Mouse (Mus musculus) thymus, adult 2 months (tissue): ENCODE measurements around the gene Lrp1. TPM values are rescaled to one million over a fixed set of nuclear protein-coding genes. Genes with fewer than 3 reads are reported as not detected.

Source experiments
- DNase-seq: peaks from one replicate; pipeline ENCODE4 v3.0.0; 2021
- H3K27ac ChIP-seq: fragments of 200-500 bp; 2 replicates; pipeline ENCODE4 v1.5.1; 2012; ENCODE audit warnings: low read length, control low read depth; ENCODE audit not compliant: control insufficient read depth, insufficient read depth
- H3K27me3 ChIP-seq: fragments of 200-500 bp; 2 replicates; pipeline ENCODE4 v1.6.1; 2012; ENCODE audit warnings: mild to moderate bottlenecking, low read length, moderate library complexity, mixed read lengths; ENCODE audit not compliant: control insufficient read depth, insufficient read depth
- H3K36me3 ChIP-seq: fragments of 200-500 bp; 2 replicates; pipeline ENCODE4 v1.6.1; 2012; ENCODE audit warnings: mild to moderate bottlenecking, low read length, moderate library complexity; ENCODE audit not compliant: control insufficient read depth, insufficient read depth
- H3K4me1 ChIP-seq: fragments of 200-500 bp; replicated peaks from 2 replicates; pipeline ENCODE4 v1.6.1; 2012; ENCODE audit warnings: low read length; ENCODE audit not compliant: control insufficient read depth, insufficient read depth
- H3K4me3 ChIP-seq: fragments of 200-500 bp; 2 replicates; pipeline ENCODE4 v1.5.1; 2012; ENCODE audit warnings: mild to moderate bottlenecking, low read length, control low read depth, moderate library complexity; ENCODE audit not compliant: control insufficient read depth, insufficient read depth
- CTCF ChIP-seq: fragments of 200-500 bp; IDR thresholded peaks from 2 replicates; pipeline ENCODE4 v1.5.1; 2012; ENCODE audit warnings: mild to moderate bottlenecking, control low read depth, low read length, moderate library complexity, borderline replicate concordance; ENCODE audit not compliant: control insufficient read depth, poor library complexity, insufficient read depth; ENCODE audit errors: extremely low read depth
- POLR2A ChIP-seq: fragments of 200-500 bp; IDR thresholded peaks from 2 replicates; pipeline ENCODE4 v1.6.1; 2012; ENCODE audit warnings: mild to moderate bottlenecking, low read length, control low read depth, moderate library complexity; ENCODE audit not compliant: control insufficient read depth, poor library complexity, insufficient read depth; ENCODE audit errors: extremely low read depth
- WGBS: fragments of 180-500 bp; shearing (Covaris S2); methylation state at CpG from one replicate; pipeline ENCODE4 v1.1.7; 2018; 5-methylcytosine and 5-hydroxymethylcytosine counted together
- polyA plus RNA-seq: library from polyadenylated mRNA; depleted of rRNA; stranded (reverse); fragments of >200 nt; gene quantifications from 2 replicates; pipeline ENCODE4 v1.2.3, GENCODE M21; 2012

Lrp1 gene
- polyA plus RNA-seq, 1 experiment: 35.3 TPM

- Histone ChIP-seq H3K27ac (no peak overlapping the region), H3K36me3 (no peaks in the 10 kb centered on the region), H3K4me3 (no peak overlapping the region), H3K27me3 (peaks cover 1% of the 10 kb centered on the region; the same call in 1 of the 2 replicates), H3K4me1 (peaks cover 13% of the 10 kb centered on the region)
- WGBS: 96% methylated on average over 37 of the region's 37 CpGs
- DNase-seq: no peak
- TF ChIP-seq POLR2A (no peak), CTCF (no peak)
Observed at GRCm38 (mm10) chr10:127519903-127520713, 100.8 kb downstream of the Lrp1 start.

GRCm38 (mm10) chr10:127519041-127519701, 101.8 kb downstream of the Lrp1 start:
- H3K27me3 ChIP-seq: no peaks in the 10 kb centered on the region; the same call in 1 of the 2 replicates
- H3K4me3 ChIP-seq: no peak overlapping the region
- TF ChIP-seq CTCF: no peak
- TF ChIP-seq POLR2A: no peak
- no peak for DNase-seq
- no peaks in the 10 kb centered on the region for H3K36me3 ChIP-seq
- 98% methylated on average over 26 of the region's 26 CpGs for WGBS
- H3K4me1 ChIP-seq: peaks cover 8% of the 10 kb centered on the region
- no peak overlapping the region for H3K27ac ChIP-seq

- Histone ChIP-seq H3K27me3 (peaks cover 5% of the 10 kb centered on the region; the same call in 1 of the 2 replicates), H3K27ac (no peak overlapping the region), H3K36me3 (no peaks in the 10 kb centered on the region), H3K4me1 (peaks cover 18% of the 10 kb centered on the region), H3K4me3 (no peak overlapping the region)
- TF ChIP-seq POLR2A (no peak), CTCF (no peak)
- WGBS: 97% methylated on average over 22 of the region's 22 CpGs
- DNase-seq: no peak
Observed at GRCm38 (mm10) chr10:127517941-127518340, 103.0 kb downstream of the Lrp1 start.

DNA sequence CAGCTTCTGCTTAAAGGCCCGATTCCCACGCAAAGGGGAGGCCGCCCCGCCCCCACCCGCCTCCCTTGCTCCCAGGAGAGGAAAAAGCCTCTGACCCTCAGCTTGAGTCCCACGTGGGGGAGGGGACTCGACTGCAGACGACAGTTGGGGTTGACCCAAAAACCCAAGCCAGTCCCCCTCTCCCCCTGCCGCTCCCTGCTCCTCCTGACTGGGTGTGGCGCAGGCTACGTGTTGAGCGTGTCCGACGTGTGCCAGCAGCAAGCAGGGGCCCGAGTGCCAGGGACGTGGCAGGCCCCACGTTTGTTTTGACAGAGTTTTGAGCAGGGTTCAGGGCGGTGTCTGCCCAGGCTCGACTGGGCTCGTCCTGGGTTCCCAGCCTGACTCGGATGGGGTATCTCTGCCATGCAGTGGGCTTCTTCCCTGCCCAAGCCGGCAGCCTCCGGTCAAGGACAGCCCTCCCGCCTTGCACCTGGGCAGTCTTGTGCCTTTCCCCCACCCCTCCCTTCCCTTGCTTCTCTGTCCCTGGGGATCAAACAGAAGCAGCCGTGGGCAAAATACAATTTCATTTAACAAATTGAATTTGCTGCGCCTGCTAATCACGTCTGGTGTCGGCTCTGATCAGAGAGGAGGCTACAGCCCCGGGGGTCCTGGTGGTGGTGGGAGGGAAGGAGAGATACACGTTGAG, 104.2 kb downstream of the Lrp1 start:
- no peak for TF ChIP-seq POLR2A
- no peak for TF ChIP-seq CTCF
- Histone ChIP-seq H3K27me3 (peaks cover 5% of the 10 kb centered on the region; the same call in 1 of the 2 replicates), H3K27ac (no peak overlapping the region), H3K36me3 (no peaks in the 10 kb centered on the region), H3K4me1 (peaks cover 26% of the 10 kb centered on the region), H3K4me3 (no peak overlapping the region)
- DNase-seq: no peak
- WGBS: 81% methylated on average over 30 of the region's 30 CpGs

GRCm38 (mm10) chr10:127515983-127516459, 104.9 kb downstream of the Lrp1 start:
- no peaks in the 10 kb centered on the region for H3K36me3 ChIP-seq
- TF ChIP-seq CTCF: no peak
- TF ChIP-seq POLR2A: no peak
- no peak for DNase-seq
- H3K27me3 ChIP-seq: peaks cover 5% of the 10 kb centered on the region; the same call in 1 of the 2 replicates
- WGBS: 69% methylated on average over 8 of the region's 8 CpGs
- H3K27ac ChIP-seq: no peak overlapping the region
- no peak overlapping the region for H3K4me3 ChIP-seq
- peaks cover 27% of the 10 kb centered on the region for H3K4me1 ChIP-seq

DNA sequence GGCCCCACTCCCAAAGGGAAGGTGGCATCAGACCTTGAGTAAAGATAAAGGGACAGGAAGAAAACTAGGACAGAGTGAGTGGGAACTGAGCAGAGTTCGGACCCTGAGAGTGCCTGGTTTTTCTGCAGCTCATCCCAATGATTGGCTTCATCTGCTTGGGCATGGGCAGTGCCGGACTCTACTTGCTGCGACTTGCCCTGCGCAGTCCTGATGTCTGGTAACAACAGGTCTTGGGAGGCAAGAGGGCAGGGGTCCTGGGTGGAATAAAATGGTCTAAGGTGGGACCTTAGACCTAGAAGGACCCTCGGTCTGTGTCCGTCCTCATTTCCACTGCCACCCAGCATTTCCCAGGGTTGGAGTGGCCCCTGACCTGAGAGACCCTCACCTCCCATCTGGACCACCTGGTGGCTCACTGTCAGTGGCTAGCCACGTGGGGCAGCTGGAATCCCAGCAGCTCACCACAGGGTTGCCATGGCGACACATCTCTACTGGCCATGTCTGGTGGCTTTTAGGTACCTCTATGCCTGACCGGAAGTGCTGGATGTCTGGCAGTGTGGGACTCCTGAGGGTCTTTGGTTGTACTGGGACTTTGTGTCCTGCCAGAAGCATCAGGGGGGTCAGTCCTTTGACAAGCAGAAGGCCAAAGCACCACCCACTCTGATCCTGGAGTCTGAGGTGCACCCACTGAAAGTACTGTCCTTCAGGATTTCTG, 105.5 kb downstream of the Lrp1 start:
- H3K4me3 ChIP-seq: no peak overlapping the region

More for the DNA sequence above, 105.5 kb downstream of the Lrp1 start:
- no peak for DNase-seq
- TF ChIP-seq POLR2A (no peak), CTCF (no peak)
- no peaks in the 10 kb centered on the region for H3K36me3 ChIP-seq
- peaks cover 5% of the 10 kb centered on the region; the same call in 1 of the 2 replicates for H3K27me3 ChIP-seq
- no peak overlapping the region for H3K27ac ChIP-seq
- peaks cover 31% of the 10 kb centered on the region for H3K4me1 ChIP-seq
- 55% methylated on average over 9 of the region's 9 CpGs for WGBS
